Mouse (Mus musculus): Measurements from ENCODE around the gene Srpk2. TPM values are rescaled to one million over a fixed set of nuclear protein-coding genes. Genes with fewer than 3 reads are reported as not detected.
"Not testable (repeated sequence)": the region's sequence is repeated elsewhere in the genome, so short reads cannot be mapped to it uniquely, and the experiment has no call there.

The Srpk2 gene
- total RNA-seq, 2 experiments from 2014 or later, result 192 to 194 TPM

- DNase-seq (ENCODE audit: low spot score in 2 of 2), result peak; percentile 68 to 77
These were observed 9.5 kb downstream of the Srpk2 start for GRCm38 (mm10) chr5:23674829-23675498.

GRCm38 (mm10) chr5:23672136-23672535, 12.3 kb downstream of the Srpk2 start:
- DNase-seq (ENCODE audit: low spot score in 2 of 2), result no peak

DNA sequence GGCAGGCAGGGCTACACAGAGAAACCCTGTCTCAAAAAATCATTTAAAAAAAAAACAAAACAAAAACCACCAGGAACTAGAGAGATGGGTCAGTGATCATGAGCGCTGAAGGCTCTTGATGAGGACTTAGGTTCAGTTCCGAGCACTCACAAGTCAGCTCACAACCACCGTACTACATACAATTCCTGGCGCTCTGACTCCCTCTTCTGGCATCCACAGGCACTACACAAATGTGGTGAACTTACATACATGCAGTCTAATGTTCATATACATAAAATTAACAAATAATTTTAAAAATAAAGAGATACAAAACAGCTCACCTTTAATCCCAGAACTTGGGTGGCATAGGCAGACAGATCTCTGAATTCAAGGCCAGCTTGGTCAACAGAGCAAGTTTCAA, 13.5 kb downstream of the Srpk2 start:
- no peak for DNase-seq (ENCODE audit: low spot score in 2 of 2)

- DNase-seq (ENCODE audit: low spot score in 2 of 2), result no peak
These were observed 18.5 kb downstream of the Srpk2 start for GRCm38 (mm10) chr5:23665906-23666305.

- no peak for DNase-seq (ENCODE audit: low spot score in 2 of 2)
These were observed 23.2 kb downstream of the Srpk2 start for GRCm38 (mm10) chr5:23661191-23661590.

DNA sequence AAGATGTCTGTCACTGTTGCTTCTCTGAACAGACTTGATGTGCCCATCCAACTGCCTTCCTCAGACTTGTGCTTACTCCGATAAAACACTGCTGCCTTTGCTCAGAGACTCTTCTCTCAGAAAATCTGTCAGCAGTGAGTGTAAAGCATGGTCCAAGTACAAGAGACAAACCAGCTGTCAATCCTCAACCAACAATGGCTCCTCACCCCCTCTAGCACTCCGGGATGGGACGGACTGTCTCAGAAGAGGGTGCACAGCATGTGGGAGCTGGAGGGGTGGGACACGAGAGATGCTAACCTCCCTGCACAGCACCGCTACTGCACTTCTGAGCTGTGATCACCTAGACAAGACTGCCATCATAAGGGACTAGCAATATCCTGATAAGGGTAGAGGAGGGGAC, 26.4 kb downstream of the Srpk2 start:
- no peak for DNase-seq (ENCODE audit: low spot score in 2 of 2)

DNA sequence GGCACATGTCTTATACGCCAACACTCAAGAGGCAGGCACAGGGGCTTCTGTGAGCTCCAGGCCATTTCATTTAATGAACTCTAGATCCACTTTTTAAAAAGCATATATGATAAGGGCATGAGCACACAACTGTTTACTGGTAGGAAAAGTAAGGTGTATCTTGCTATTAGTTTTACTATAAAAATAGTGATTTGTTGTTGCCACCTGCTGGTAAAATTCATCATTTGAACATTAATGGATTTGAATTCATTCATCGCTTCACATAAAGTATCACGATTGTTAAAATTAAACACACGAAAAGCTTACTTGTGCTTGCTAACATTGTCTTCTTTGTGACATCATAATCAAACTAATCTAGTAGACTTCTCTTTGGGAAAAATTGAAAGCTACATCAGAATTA, 27.8 kb downstream of the Srpk2 start:
- DNase-seq (ENCODE audit: low spot score in 2 of 2), result no peak

GRCm38 (mm10) chr5:23655030-23655429, 29.4 kb downstream of the Srpk2 start:
- no peak for DNase-seq (ENCODE audit: low spot score in 2 of 2)

DNA sequence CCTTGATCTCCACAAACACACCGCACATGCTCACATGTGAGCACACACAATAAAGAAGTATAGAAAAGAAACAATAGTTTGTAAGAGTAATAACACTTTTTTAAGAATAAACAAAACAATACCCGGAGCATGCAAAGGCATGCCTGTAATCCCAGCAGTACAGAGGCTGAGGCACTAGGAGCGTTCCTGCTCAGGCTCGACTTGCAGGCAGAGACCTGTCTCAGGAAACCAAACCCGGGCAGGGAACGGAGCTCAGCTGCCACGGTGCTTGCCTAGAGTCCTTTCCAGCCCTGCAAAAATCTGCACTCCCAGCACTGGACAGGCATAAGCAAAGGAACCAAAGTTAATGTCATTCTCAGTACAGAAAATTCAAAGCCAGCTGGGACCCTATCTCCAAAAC, 32.1 kb downstream of the Srpk2 start:
- DNase-seq (ENCODE audit: low spot score in 2 of 2), result no peak

GRCm38 (mm10) chr5:23651786-23652185, 32.6 kb downstream of the Srpk2 start:
- DNase-seq (ENCODE audit: low spot score in 2 of 2), result no peak

GRCm38 (mm10) chr5:23650504-23650903, 33.9 kb downstream of the Srpk2 start:
- DNase-seq (ENCODE audit: low spot score in 2 of 2), result no peak

DNA sequence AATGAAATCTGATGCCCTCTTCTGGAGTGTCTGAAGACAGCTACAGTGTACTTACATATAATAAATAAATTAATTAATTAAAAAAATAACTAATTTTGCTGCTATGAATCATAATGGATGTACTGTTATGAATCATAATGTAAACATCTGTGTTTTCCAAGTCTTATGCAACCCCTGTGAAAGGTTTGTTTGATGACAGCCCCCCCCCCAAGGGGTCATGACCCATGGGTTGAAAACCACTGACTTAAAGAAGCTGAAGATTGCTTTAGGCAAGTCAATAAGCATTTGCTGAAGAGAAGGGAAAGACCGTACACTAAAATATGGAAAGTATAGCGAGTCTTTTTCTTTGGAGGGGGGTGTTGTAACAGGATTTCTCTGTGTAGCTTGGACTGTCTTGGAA, 35.2 kb downstream of the Srpk2 start:
- DNase-seq (ENCODE audit: low spot score in 2 of 2), result no peak

GRCm38 (mm10) chr5:23645671-23646070, 38.7 kb downstream of the Srpk2 start:
- no peak for DNase-seq (ENCODE audit: low spot score in 2 of 2)

GRCm38 (mm10) chr5:23639193-23639592, 45.2 kb downstream of the Srpk2 start:
- not testable (repeated sequence) for DNase-seq (ENCODE audit: low spot score in 2 of 2)

GRCm38 (mm10) chr5:23638023-23638422, 46.4 kb downstream of the Srpk2 start:
- no peak for DNase-seq (ENCODE audit: low spot score in 2 of 2)

- no peak for DNase-seq (ENCODE audit: low spot score in 2 of 2)
These were observed 47.1 kb downstream of the Srpk2 start for GRCm38 (mm10) chr5:23637337-23637736.

DNA sequence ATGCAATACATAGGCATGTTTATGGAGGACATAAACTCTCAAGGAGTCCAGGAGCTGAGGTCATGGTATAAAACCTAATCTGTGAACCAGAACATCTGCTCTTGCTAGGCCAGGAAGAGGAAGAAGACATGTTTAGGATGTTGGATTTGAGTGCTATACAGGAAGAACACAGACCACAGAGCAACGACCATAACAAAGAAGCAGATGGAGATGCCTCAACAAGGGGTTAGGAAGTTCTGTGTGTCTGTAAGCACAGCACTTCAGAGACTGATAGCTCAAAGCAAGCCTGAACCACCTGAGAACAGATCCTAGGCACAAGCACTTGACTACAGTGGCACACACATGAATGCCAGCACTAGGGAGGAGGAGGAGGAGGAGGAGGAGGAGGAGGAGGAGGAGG, 52.9 kb downstream of the Srpk2 start:
- no peak for DNase-seq (ENCODE audit: low spot score in 2 of 2)

DNA sequence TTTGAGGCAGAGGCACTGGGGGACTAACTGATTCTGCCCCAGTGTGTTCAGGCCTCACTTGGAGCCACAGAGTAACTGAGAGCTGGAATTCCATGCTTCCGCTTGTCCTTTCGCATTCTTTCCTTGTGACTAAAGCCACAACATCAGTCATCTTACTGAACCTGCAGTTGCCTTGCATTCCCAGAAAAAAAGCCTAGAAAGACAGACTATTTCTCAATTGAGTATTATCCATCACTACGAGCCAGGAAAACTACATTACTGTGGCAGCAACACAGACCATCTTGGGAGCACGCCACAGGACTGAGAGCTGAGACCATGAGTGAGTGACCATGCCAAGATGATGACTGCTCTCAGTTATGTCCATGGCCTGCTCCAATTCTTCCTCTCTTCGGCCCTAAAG, 57.2 kb downstream of the Srpk2 start:
- no peak for DNase-seq (ENCODE audit: low spot score in 2 of 2)

DNA sequence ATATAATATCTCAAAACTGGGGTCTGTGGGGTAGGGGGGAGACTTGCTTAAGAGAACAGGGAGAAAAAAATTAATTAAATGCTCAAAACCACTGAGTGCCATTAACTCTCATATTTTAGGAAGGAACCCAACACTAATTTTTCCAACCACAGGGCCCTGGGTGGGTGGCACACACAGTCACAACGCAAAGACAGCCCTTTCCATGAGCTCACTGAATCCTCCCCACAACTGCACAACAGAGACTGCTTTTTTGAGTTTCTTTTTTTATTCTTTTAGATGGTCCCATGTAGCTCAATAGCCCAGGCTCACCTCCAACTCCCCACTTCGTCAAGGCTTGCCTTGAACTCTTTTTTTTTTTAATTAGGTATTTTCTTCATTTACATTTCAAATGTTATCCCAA, 58.2 kb downstream of the Srpk2 start:
- no peak for DNase-seq (ENCODE audit: low spot score in 2 of 2)

DNA sequence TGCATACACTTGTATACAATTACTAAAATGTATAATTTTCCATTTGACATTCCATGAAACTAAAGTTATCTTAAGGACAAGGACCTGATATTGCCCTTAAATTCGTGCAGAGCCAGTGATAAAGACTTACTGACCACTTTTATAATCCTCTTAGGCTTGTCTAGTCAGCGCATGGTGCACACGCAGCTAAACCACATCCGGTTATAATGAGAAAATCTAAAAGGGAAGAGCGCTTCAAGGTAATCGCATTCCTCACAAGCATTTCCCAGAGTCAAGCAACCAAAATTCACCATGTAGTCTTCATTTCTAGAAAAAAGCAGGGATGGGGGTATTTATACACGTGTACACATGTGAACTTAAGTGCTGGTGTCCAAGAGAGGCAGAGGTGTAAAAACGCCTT, 63.8 kb downstream of the Srpk2 start:
- DNase-seq (ENCODE audit: low spot score in 2 of 2), result no peak

GRCm38 (mm10) chr5:23618656-23619055, 65.8 kb downstream of the Srpk2 start:
- no peak for DNase-seq (ENCODE audit: low spot score in 2 of 2)

GRCm38 (mm10) chr5:23617104-23617415, 67.4 kb downstream of the Srpk2 start:
- DNase-seq (ENCODE audit: low spot score in 2 of 2), result peak in 1 of 2 experiments; percentile 45

DNA sequence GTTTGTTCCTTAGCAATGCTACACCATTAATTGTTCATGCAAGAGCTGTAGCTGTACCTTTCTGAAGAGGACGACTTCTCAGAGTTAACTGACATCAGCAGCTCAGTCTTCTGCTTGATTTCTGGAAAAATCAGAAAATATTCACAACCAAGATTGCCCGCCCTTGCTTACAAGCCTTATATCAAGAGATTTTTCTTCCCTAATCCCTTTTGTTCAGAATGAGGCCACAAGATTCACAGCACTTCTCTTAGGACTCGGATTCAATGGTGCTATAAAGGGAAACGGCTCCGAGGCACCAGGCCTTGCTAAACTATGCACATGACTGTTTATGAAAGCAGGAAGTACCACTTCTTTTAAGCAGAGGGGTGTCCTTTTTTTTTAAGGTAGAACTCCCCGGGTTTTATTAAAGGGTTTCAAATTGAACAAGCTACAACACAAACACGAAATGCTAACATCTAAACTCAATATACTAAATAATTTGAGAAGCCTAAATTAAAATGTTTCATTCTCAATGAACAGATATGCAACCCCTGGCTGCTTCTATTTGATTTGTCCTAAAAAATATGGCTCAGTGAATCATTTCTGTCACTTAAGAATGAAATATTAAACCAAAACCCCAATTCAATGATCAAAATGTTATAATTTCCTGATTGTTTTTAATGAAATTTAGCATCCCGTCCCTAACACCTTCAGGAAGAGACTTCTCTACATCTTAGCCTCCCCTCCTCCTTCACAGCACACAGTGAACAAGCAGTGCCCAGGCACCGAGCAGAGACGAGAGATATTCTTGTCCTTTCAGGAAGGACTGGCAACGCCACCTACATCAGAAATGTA, 67.9 kb downstream of the Srpk2 start:
- peak; percentile 42 to 49 for DNase-seq (ENCODE audit: low spot score in 2 of 2)

All from left cerebral cortex, adult 18-20 months (tissue).